Comparison of ENCODE assay signal across 11 mouse cellular contexts in genomic region chr13:51136996-51137701, GRCm38 (mm10). TPM values are rescaled to one million over a fixed set of nuclear protein-coding genes. Genes with fewer than 3 reads are reported as not detected.
DNase-seq lines count a peak whose midpoint lies in the region; ATAC-seq lines count a peak whose summit lies in the region.
"Had no signal": no experiment of that assay in that cellular context is flagged by ENCODE, and none has a peak within 500 bp of the region (broad histone marks: within the 10 kb centered on the region; RNA-seq: fewer than 3 reads in every experiment).

No protein-coding gene starts in this region.

- H3K4me1 ChIP-seq in heart, embryonic 12.5 days (replicated peaks), result peaks cover 19% of the 10 kb centered on the region
- no peaks in the 10 kb centered on the region for H3K4me1 ChIP-seq in stomach, embryonic 14.5 days (ENCODE audit: control insufficient read depth, insufficient read depth, low read length)
- H3K4me1 ChIP-seq: neural tube, embryonic 15.5 days had no signal

- no peak for DNase-seq in heart, postnatal 10 days
- DNase-seq in lung, postnatal 36 days, result peak; percentile 14
- no peak for DNase-seq in lung, postnatal 10 days
- no peak for DNase-seq in embryo, embryonic 9.5 days (ENCODE audit: extremely low spot score)
- DNase-seq in c-Kit-positive CD71-positive TER-119-positive erythroid progenitor cells, embryonic 14.5 days (ENCODE audit: low spot score), result no peak
- DNase-seq: cerebellum, adult 2 months had no signal

- H3K9ac ChIP-seq in heart, embryonic 12.5 days, result no peak overlapping the region
- no peak overlapping the region for H3K9ac ChIP-seq in stomach, embryonic 14.5 days (replicated peaks; ENCODE audit: low read depth, low read length)
- H3K9ac ChIP-seq: neural tube, embryonic 15.5 days had no signal

- intact Hi-C loops in heart, postnatal 10 days (cut with DNase I), result no loop called here

- WGBS in heart, embryonic 12.5 days, result 51% methylated on average over 2 of the region's 2 CpGs
- WGBS in stomach, embryonic 14.5 days, result 67% methylated on average over 2 of the region's 2 CpGs

- no peak overlapping the region for H3K4me3 ChIP-seq in heart, embryonic 12.5 days
- no peak overlapping the region for H3K4me3 ChIP-seq in stomach, embryonic 14.5 days (ENCODE audit: low read depth, low read length)
- H3K4me3 ChIP-seq: neural tube, embryonic 15.5 days had no signal

- no peaks in the 10 kb centered on the region for H3K27me3 ChIP-seq in heart, embryonic 12.5 days (replicated peaks)
- H3K27me3 ChIP-seq in stomach, embryonic 14.5 days (ENCODE audit: control insufficient read depth, insufficient read depth, low read length), result no peaks in the 10 kb centered on the region
- H3K27me3 ChIP-seq: neural tube, embryonic 15.5 days had no signal

- H3K4me2 ChIP-seq in heart, embryonic 12.5 days, result no peak overlapping the region
- H3K4me2 ChIP-seq in stomach, embryonic 14.5 days (replicated peaks; ENCODE audit: low read depth, low read length), result no peak overlapping the region
- H3K4me2 ChIP-seq: neural tube, embryonic 15.5 days had no signal

- ATAC-seq in heart, embryonic 12.5 days (ENCODE audit: insufficient number of reproducible peaks, low FRiP score), result peak; percentile 51
- 0 out of 2 replicates have a peak, but pooled peaks have one; percentile 15 for ATAC-seq in common myeloid progenitor, adult 5-6 weeks (replicated peaks; ENCODE audit: low read depth, poor library complexity, severe bottlenecking)
- no peak for ATAC-seq in stomach, embryonic 14.5 days (ENCODE audit: insufficient number of reproducible peaks, insufficient read depth, low FRiP score, low read depth)
- ATAC-seq: hindbrain, postnatal 0 days had no signal

- H3K9me3 ChIP-seq in heart, embryonic 12.5 days (replicated peaks), result no peaks in the 10 kb centered on the region
- no peaks in the 10 kb centered on the region for H3K9me3 ChIP-seq in stomach, embryonic 14.5 days (ENCODE audit: control insufficient read depth, low read depth, low read length)
- H3K9me3 ChIP-seq: neural tube, embryonic 15.5 days had no signal

- H3K36me3 ChIP-seq in heart, embryonic 12.5 days, result peaks cover 45% of the 10 kb centered on the region
- H3K36me3 ChIP-seq in stomach, embryonic 14.5 days (ENCODE audit: control insufficient read depth, insufficient read depth, low read length), result peaks cover 28% of the 10 kb centered on the region; the same call in 1 of the 2 replicates

- H3K27ac ChIP-seq in heart, embryonic 12.5 days (ENCODE audit: poor library complexity, severe bottlenecking), result peak overlapping the region; percentile 50; the same call in 1 of the 2 replicates
- 0 out of 2 replicates have a peak overlapping the region, but pooled peaks have one; percentile 23 for H3K27ac ChIP-seq in stomach, embryonic 14.5 days (ENCODE audit: low read length)
- H3K27ac ChIP-seq: hindbrain, postnatal 0 days; neural tube, embryonic 15.5 days had no signal

RNA-seq across cellular contexts. Expression of gene Nxnl2, which starts 33.7 kb away (rescaled TPM):
- polyA plus RNA-seq in heart, embryonic 12.5 days (2016; fragmentation: Nextera tagmentation; extraction: Ambion mirVana), result 1.1 and 1.5 TPM in 2 replicates
- total RNA-seq in heart, postnatal 10 days (2021), result 1 to 10 TPM; 1.3 to 3.3 TPM
- not detected in 2 replicates for total RNA-seq in common myeloid progenitor, adult 5-6 weeks (2017)
- 1.0 and 1.1 TPM in 2 replicates for polyA plus RNA-seq in stomach, embryonic 14.5 days (2014; fragmentation: Nextera tagmentation; extraction: Ambion mirVana)

RNA-seq across cellular contexts. Expression of gene Spin1, which starts 36.5 kb away (rescaled TPM):
- 63.4 and 68.1 TPM in 2 replicates for polyA plus RNA-seq in heart, embryonic 12.5 days (2016; fragmentation: Nextera tagmentation; extraction: Ambion mirVana)
- total RNA-seq in heart, postnatal 10 days (2021), result 10 to 100 TPM; 56.7 to 61.8 TPM
- total RNA-seq in common myeloid progenitor, adult 5-6 weeks (2017), result 40.1 and 53.8 TPM in 2 replicates
- 95.5 and 98.3 TPM in 2 replicates for polyA plus RNA-seq in stomach, embryonic 14.5 days (2014; fragmentation: Nextera tagmentation; extraction: Ambion mirVana)
